Mouse (Mus musculus): Measurements from ENCODE around the gene Syngr1. TPM values are rescaled to one million over a fixed set of nuclear protein-coding genes. Genes with fewer than 3 reads are reported as not detected.

Syngr1 gene
- polyA plus RNA-seq, 1 experiment from 2014 or later: 38.0 TPM

DNA sequence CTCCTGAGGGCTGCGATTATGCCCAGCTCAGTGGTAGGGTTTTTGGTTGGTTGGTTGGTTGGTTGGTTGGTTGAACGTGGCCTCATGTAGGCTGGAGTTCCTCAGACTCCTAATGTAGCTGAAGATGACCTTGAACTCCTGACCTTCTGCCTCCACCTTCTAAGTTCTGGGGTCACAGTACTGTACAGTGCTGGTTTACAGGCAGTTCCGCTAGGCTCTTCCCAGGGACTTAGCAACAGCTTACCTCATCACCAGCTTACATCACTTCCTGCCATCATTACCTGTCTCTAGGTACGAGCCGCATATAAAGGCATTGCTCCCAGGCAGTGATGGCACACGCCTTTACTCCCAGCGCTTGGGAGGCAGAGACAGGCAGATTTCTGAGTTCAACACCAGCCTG is 33.0 kb upstream of the Syngr1 start:
- H3K36me3 ChIP-seq: no peaks in the 10 kb centered on the region
- ATAC-seq (replicated peaks; ENCODE audit: insufficient number of reproducible peaks, insufficient read depth, low FRiP score, low read depth): no peak
- H3K9me3 ChIP-seq (replicated peaks): no peaks in the 10 kb centered on the region
- peaks cover 13% of the 10 kb centered on the region for H3K4me1 ChIP-seq (replicated peaks)
- H3K27ac ChIP-seq: no peak overlapping the region
- WGBS: 82% methylated on average over 7 of the region's 7 CpGs
- H3K4me3 ChIP-seq: no peak overlapping the region
- no peak overlapping the region for H3K4me2 ChIP-seq
- H3K27me3 ChIP-seq: no peaks in the 10 kb centered on the region; the same call in 1 of the 2 replicates
- H3K9ac ChIP-seq: no peak overlapping the region

DNA sequence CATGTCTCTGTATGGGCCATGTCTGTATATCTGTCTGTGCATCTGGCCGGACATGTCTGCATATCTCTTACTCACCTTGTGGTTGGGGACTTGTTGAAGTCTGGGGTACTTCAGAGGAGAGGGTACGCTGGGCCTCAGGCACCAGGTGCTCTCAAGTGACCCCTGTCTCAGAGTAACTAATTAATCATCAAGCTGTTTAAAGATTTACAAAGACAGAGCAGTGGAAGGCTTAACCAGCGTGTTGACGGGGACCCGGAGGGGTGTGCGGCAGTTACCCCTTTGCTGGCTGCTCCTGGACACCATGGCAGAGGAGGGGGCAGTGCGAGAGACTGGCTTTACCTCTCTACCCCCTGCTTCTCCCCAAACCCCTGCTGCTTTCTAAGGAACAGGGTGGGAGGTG is 31.5 kb upstream of the Syngr1 start:
- H3K9ac ChIP-seq: no peak overlapping the region
- WGBS: 75% methylated on average over 7 of the region's 7 CpGs
- no peak for ATAC-seq (replicated peaks; ENCODE audit: insufficient number of reproducible peaks, insufficient read depth, low FRiP score, low read depth)
- no peaks in the 10 kb centered on the region for H3K9me3 ChIP-seq (replicated peaks)
- no peak overlapping the region for H3K27ac ChIP-seq
- no peaks in the 10 kb centered on the region; the same call in 1 of the 2 replicates for H3K27me3 ChIP-seq
- H3K4me1 ChIP-seq (replicated peaks): 0 out of 2 replicates have a peak, but pooled peaks cover 4% of the 10 kb centered on the region
- no peaks in the 10 kb centered on the region for H3K36me3 ChIP-seq
- no peak overlapping the region for H3K4me3 ChIP-seq
- no peak overlapping the region for H3K4me2 ChIP-seq

DNA sequence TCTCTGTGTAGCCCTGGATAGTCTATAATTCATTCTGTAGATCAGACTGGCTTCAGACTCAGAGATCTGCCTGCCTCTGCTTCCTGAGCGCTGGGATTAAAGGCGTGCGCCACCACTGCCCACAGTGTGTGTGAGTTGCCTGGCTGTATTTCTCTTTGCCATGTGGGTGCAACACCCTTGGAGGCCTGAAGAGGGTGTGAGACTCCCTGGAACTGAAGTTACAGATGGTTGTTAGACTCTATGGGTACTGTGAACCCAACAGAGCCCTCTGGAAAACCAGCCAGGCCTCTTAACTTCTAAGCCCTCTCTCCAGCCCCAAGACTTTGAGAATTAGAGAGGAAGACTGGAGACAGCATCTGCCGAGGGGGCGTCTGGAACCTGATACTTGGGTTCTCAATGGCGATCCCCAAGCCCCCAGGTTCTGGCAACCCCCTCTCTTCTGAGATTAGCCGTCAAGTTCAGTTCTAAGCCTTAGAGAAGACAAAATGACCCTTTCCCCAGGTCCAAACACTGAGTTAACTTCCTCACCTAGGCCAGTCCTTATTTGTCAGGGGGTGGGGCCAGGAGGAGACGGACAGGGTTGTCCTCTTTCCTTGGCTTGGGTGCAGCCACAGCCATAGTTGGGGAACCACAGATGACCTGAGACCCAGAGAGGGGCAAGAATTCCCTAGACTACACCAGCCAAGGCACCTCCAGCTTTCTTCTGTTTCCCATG is 30.6 kb upstream of the Syngr1 start:
- Histone ChIP-seq H3K36me3 (no peaks in the 10 kb centered on the region), H3K4me3 (no peak overlapping the region), H3K4me2 (no peak overlapping the region), H3K4me1 (replicated peaks) (0 out of 2 replicates have a peak, but pooled peaks cover 4% of the 10 kb centered on the region), H3K9ac (no peak overlapping the region), H3K27ac (no peak overlapping the region), H3K9me3 (replicated peaks) (no peaks in the 10 kb centered on the region), H3K27me3 (no peaks in the 10 kb centered on the region; the same call in 1 of the 2 replicates)
- 90% methylated on average over 8 of the region's 8 CpGs for WGBS
- no peak for ATAC-seq (replicated peaks; ENCODE audit: insufficient number of reproducible peaks, insufficient read depth, low FRiP score, low read depth)

DNA sequence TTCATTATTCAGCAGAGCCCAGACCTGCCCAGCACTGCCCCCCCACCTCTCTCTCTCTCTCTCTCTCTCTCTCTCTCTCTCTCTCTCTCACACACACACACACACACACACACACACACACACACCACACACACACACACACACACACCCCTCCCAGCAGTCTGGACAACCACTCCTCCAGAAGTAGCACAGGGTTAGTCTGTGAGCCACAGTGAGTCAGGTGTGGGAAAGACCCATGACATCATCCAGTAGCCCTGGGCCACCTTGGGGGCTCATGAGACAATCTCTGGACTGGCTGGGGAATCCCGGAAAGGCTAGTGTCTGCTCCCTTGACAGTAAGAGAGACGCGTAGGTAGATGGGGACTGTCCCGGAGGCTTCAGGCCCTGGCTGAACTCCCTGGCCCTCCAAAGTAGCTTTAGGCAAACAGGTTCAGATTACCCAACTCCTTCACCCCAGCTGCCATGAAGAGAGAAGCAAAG is 30.0 kb upstream of the Syngr1 start:
- Histone ChIP-seq H3K4me1 (replicated peaks) (0 out of 2 replicates have a peak, but pooled peaks cover 4% of the 10 kb centered on the region), H3K4me2 (no peak overlapping the region), H3K9me3 (replicated peaks) (no peaks in the 10 kb centered on the region), H3K9ac (no peak overlapping the region), H3K27ac (no peak overlapping the region), H3K4me3 (no peak overlapping the region), H3K36me3 (no peaks in the 10 kb centered on the region), H3K27me3 (no peaks in the 10 kb centered on the region; the same call in 1 of the 2 replicates)
- WGBS: 82% methylated on average over 4 of the region's 4 CpGs
- no peak for ATAC-seq (replicated peaks; ENCODE audit: insufficient number of reproducible peaks, insufficient read depth, low FRiP score, low read depth)

- 57% methylated on average over 9 of the region's 9 CpGs for WGBS
Measured at GRCm38 (mm10) chr15:80062339-80062738, 28.8 kb upstream of the Syngr1 start.

DNA sequence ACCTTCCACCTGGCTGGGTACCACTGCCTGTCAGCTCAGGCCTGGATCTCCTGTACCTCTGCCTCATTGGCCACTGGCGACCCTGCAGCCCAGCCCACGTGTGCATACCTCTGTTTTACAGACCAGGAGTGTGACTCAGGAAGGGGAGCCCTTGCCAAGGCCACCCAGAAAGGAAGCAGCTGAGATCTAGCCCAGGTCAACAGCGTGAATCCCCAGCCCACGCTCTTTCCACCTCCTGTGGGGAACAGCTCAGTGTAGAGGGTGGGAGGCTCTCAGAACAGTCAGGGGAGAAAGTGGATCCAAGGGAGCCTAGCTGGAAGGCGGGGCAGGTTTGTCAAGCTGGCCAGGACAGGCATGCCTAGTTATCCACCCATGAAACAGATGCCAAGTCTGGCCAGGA is 28.3 kb upstream of the Syngr1 start:
- Histone ChIP-seq H3K27ac (no peak overlapping the region), H3K4me3 (no peak overlapping the region)

More at GRCm38 (mm10) chr15:80062339-80062738, 28.8 kb upstream of the Syngr1 start:
- Histone ChIP-seq H3K9me3 (replicated peaks) (no peaks in the 10 kb centered on the region), H3K27me3 (no peaks in the 10 kb centered on the region; the same call in 1 of the 2 replicates), H3K27ac (no peak overlapping the region), H3K9ac (no peak overlapping the region), H3K4me2 (no peak overlapping the region), H3K4me3 (no peak overlapping the region), H3K4me1 (replicated peaks) (0 out of 2 replicates have a peak, but pooled peaks cover 4% of the 10 kb centered on the region), H3K36me3 (no peaks in the 10 kb centered on the region)
- no peak for ATAC-seq (replicated peaks; ENCODE audit: insufficient number of reproducible peaks, insufficient read depth, low FRiP score, low read depth)

GRCm38 (mm10) chr15:80064965-80065364 is 26.2 kb upstream of the Syngr1 start:
- no peak overlapping the region for H3K4me2 ChIP-seq
- H3K4me1 ChIP-seq (replicated peaks): peaks cover 6% of the 10 kb centered on the region; the same call in 1 of the 2 replicates
- no peaks in the 10 kb centered on the region; the same call in 1 of the 2 replicates for H3K27me3 ChIP-seq
- ATAC-seq (replicated peaks; ENCODE audit: insufficient number of reproducible peaks, insufficient read depth, low FRiP score, low read depth): no peak
- no peaks in the 10 kb centered on the region for H3K9me3 ChIP-seq (replicated peaks)
- H3K36me3 ChIP-seq: no peaks in the 10 kb centered on the region
- H3K27ac ChIP-seq: no peak overlapping the region
- 71% methylated on average over 5 of the region's 5 CpGs for WGBS
- H3K4me3 ChIP-seq: no peak overlapping the region
- H3K9ac ChIP-seq: no peak overlapping the region

More for the DNA sequence above, 28.3 kb upstream of the Syngr1 start:
- H3K9me3 ChIP-seq (replicated peaks): no peaks in the 10 kb centered on the region
- no peak overlapping the region for H3K9ac ChIP-seq
- 45% methylated on average over 5 of the region's 5 CpGs for WGBS
- no peaks in the 10 kb centered on the region for H3K36me3 ChIP-seq
- no peaks in the 10 kb centered on the region; the same call in 1 of the 2 replicates for H3K27me3 ChIP-seq
- H3K4me2 ChIP-seq: no peak overlapping the region
- 0 out of 2 replicates have a peak, but pooled peaks cover 4% of the 10 kb centered on the region for H3K4me1 ChIP-seq (replicated peaks)
- ATAC-seq (replicated peaks; ENCODE audit: insufficient number of reproducible peaks, insufficient read depth, low FRiP score, low read depth): no peak

GRCm38 (mm10) chr15:80065414-80065813 is 25.7 kb upstream of the Syngr1 start:
- H3K27me3 ChIP-seq: no peaks in the 10 kb centered on the region; the same call in 1 of the 2 replicates
- 14% methylated on average over 13 of the region's 13 CpGs for WGBS
- H3K4me3 ChIP-seq: no peak overlapping the region
- H3K27ac ChIP-seq: no peak overlapping the region
- no peak overlapping the region for H3K4me2 ChIP-seq
- no peaks in the 10 kb centered on the region for H3K9me3 ChIP-seq (replicated peaks)
- no peak overlapping the region for H3K9ac ChIP-seq
- peaks cover 10% of the 10 kb centered on the region for H3K4me1 ChIP-seq (replicated peaks)
- no peak for ATAC-seq (replicated peaks; ENCODE audit: insufficient number of reproducible peaks, insufficient read depth, low FRiP score, low read depth)
- H3K36me3 ChIP-seq: no peaks in the 10 kb centered on the region

DNA sequence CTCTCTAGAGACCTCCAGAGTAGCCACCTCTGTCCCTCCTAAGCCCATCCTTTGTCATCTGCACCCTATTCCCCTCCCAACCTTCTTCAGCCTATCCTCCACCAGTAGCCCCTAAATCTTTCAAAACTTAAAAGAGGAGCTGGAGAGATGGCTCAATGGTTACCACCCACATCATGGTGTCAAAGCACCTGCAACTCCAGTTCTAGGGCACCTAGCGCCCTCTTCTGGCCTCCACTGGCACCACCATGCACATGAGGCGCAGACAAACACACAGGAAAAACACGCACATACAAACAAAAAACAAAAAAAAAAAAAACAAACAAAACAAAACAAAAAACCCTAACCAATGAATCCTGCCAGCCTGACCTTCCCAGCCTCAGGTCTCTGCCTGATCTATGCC is 24.6 kb upstream of the Syngr1 start:
- WGBS: 53% methylated on average over 3 of the region's 3 CpGs
- Histone ChIP-seq H3K4me1 (replicated peaks) (peaks cover 13% of the 10 kb centered on the region), H3K36me3 (no peaks in the 10 kb centered on the region), H3K9ac (no peak overlapping the region), H3K4me2 (no peak overlapping the region), H3K4me3 (no peak overlapping the region), H3K27ac (no peak overlapping the region), H3K9me3 (replicated peaks) (no peaks in the 10 kb centered on the region), H3K27me3 (no peaks in the 10 kb centered on the region; the same call in 1 of the 2 replicates)
- no peak for ATAC-seq (replicated peaks; ENCODE audit: insufficient number of reproducible peaks, insufficient read depth, low FRiP score, low read depth)

DNA sequence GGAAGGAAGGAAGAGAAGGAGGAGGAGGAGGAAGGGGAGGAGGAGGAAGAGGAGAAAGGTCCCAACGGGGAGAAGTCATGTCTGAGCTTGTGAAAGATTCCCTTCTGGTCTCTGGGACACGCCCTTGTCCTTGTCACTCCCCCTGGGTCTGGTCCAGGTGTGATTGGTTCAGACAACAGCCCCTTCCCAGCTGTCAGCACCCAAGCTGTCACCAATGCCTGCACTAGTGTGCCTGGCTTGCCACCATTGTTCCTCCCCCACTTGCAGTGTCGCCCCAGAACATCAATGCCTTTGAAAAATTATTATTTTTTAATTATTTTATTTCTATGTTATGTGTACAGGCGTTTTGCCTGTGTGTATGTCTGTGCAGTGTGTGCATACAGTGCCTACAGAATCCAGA is 22.0 kb upstream of the Syngr1 start:
- H3K9me3 ChIP-seq (replicated peaks): no peaks in the 10 kb centered on the region
- no peaks in the 10 kb centered on the region for H3K36me3 ChIP-seq
- no peak overlapping the region for H3K9ac ChIP-seq
- H3K27me3 ChIP-seq: no peaks in the 10 kb centered on the region
- H3K4me2 ChIP-seq: no peak overlapping the region
- no peak for ATAC-seq (replicated peaks; ENCODE audit: insufficient number of reproducible peaks, insufficient read depth, low FRiP score, low read depth)
- H3K4me1 ChIP-seq (replicated peaks): peaks cover 22% of the 10 kb centered on the region
- no peak overlapping the region for H3K4me3 ChIP-seq
- no peak overlapping the region for H3K27ac ChIP-seq
- 61% methylated on average over 4 of the region's 4 CpGs for WGBS

- H3K4me1 ChIP-seq (replicated peaks): peaks cover 31% of the 10 kb centered on the region
Measured at GRCm38 (mm10) chr15:80070095-80070644, 21.0 kb upstream of the Syngr1 start.

More at GRCm38 (mm10) chr15:80070095-80070644, 21.0 kb upstream of the Syngr1 start:
- Histone ChIP-seq H3K27me3 (no peaks in the 10 kb centered on the region), H3K9ac (no peak overlapping the region), H3K36me3 (no peaks in the 10 kb centered on the region), H3K4me3 (no peak overlapping the region), H3K27ac (peak overlapping the region; percentile 11), H3K9me3 (replicated peaks) (no peaks in the 10 kb centered on the region), H3K4me2 (no peak overlapping the region)
- ATAC-seq (replicated peaks; ENCODE audit: insufficient number of reproducible peaks, insufficient read depth, low FRiP score, low read depth): no peak
- 53% methylated on average over 8 of the region's 8 CpGs for WGBS

All from heart, embryonic 15.5 days (tissue).